9 mouse cellular contexts compared by ENCODE assay signal in the genomic region with DNA sequence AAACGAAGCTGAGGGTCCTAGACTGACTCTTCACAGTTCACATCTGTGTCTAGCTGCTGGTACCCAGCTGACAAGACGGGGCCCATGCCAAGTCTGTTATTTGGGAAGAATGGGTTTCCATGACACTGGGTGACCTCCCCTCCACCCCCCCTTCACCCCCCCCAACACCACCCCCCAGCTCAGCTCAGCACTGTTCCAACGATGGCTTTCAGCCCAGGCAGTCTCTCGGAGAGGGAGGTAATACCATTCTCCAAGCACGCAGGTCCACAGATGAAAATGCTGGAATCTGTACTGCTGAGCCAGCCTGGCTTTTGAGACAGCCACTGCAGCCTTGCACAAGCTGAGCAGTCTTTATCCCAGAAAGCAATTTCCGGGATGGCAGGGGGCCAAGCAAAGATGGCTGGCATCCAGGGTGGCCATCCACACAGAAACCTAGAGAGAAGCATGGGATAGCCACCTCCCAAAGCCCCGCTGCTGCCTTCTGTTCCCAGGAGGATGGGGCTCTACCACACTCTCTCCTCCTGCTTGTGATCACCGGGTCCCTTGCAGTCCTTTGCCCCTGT. TPM values are rescaled to one million over a fixed set of nuclear protein-coding genes. Genes with fewer than 3 reads are reported as not detected.
DNase-seq lines count a peak whose midpoint lies in the region; ATAC-seq and TF ChIP-seq lines count a peak whose summit lies in the region.
"Had no signal": no experiment of that assay in that cellular context is flagged by ENCODE, and none has a peak within 500 bp of the region (broad histone marks: within the 10 kb centered on the region; RNA-seq: fewer than 3 reads in every experiment).

No protein-coding gene starts in this region.

- H3K4me1 ChIP-seq in kidney, adult 2 months (ENCODE audit: control insufficient read depth, insufficient read depth, low read length): no peaks in the 10 kb centered on the region
- peaks cover 9% of the 10 kb centered on the region; the same call in 1 of the 2 replicates for H3K4me1 ChIP-seq in neural tube, embryonic 14.5 days (ENCODE audit: control insufficient read depth, insufficient read depth, low read length)

- no peak overlapping the region for H3K4me2 ChIP-seq in neural tube, embryonic 14.5 days (ENCODE audit: low read depth, low read length)

- H3K36me3 ChIP-seq in kidney, adult 2 months (ENCODE audit: control insufficient read depth, insufficient read depth, low read length): no peaks in the 10 kb centered on the region
- no peaks in the 10 kb centered on the region for H3K36me3 ChIP-seq in neural tube, embryonic 14.5 days (ENCODE audit: control insufficient read depth, insufficient read depth, low read length)

- H3K9me3 ChIP-seq in neural tube, embryonic 14.5 days (ENCODE audit: control insufficient read depth, low read length): no peaks in the 10 kb centered on the region

- no peak overlapping the region for H3K27ac ChIP-seq in kidney, adult 2 months (ENCODE audit: insufficient read depth, low read depth, low read length)
- H3K27ac ChIP-seq in neural tube, embryonic 14.5 days (ENCODE audit: low read depth, low read length): peak overlapping the region; percentile 64; the same call in 1 of the 2 replicates

- H3K27me3 ChIP-seq in kidney, adult 2 months (replicated peaks; ENCODE audit: control insufficient read depth, insufficient read depth, low read length): no peaks in the 10 kb centered on the region
- H3K27me3 ChIP-seq in neural tube, embryonic 14.5 days (ENCODE audit: control insufficient read depth, insufficient read depth, low read length): no peaks in the 10 kb centered on the region

- no peak overlapping the region for H3K9ac ChIP-seq in neural tube, embryonic 14.5 days (replicated peaks; ENCODE audit: low read depth, low read length)

- 49% methylated on average over 8 of the region's 8 CpGs for WGBS in kidney, adult 2 months
- WGBS in neural tube, embryonic 14.5 days: 44% methylated on average over 8 of the region's 8 CpGs

- TF ChIP-seq CTCF in kidney, adult 2 months (conservative IDR thresholded peaks at IDR 0.05; ENCODE audit: insufficient read depth, insufficient read length, low read depth, low read length): no peak

- peak; percentile 93 for ATAC-seq in neural tube, embryonic 14.5 days (ENCODE audit: low read depth)

- no peak for TF ChIP-seq POLR2A in kidney, adult 2 months (IDR thresholded peaks at IDR 0.05; ENCODE audit: low read depth, low read length)

- DNase-seq in kidney, adult 2 months: peak; percentile 21
- no peak for DNase-seq in kidney, adult 11 months
- peak; percentile 87 for DNase-seq in brain, adult 2 months (ENCODE audit: low read depth, low spot score)
- DNase-seq in cerebellum, postnatal 25 days: peak; percentile 93
- DNase-seq in layer of hippocampus, postnatal 10 days (ENCODE audit: low spot score in 2 of 2): peak; percentile 90 to 91
- DNase-seq in thymus, postnatal 0 days (ENCODE audit: low spot score): no peak
- no peak for DNase-seq in urinary bladder, postnatal 36 days (ENCODE audit: low spot score in 2 of 2)

- H3K4me3 ChIP-seq in kidney, adult 2 months (ENCODE audit: insufficient read depth, low read depth, low read length): no peak overlapping the region
- no peak overlapping the region for H3K4me3 ChIP-seq in neural tube, embryonic 14.5 days (ENCODE audit: low read depth, low read length)

RNA-seq across cellular contexts. Expression of gene Cacna2d4, which starts 1.2 kb away (rescaled TPM):
- polyA plus RNA-seq in kidney, adult 2 months (2012; rRNA removed): 0.16 and 0.66 TPM in 2 replicates
- total RNA-seq in layer of hippocampus, postnatal 10 days (2021): 1 to 10 TPM; 1.1 to 2.0 TPM
- polyA plus RNA-seq in neural tube, embryonic 14.5 days (2014; fragmentation: Nextera tagmentation; extraction: Ambion mirVana): 0.19 and 0.26 TPM in 2 replicates
- polyA plus RNA-seq in thymus, postnatal 0 days (2015; fragmentation: Nextera tagmentation; extraction: Ambion mirVana): 3.1 and 4.6 TPM in 2 replicates
- polyA plus RNA-seq: liver, adult 2 months had no signal

RNA-seq across cellular contexts. Expression of gene Cacna1c, which starts 41.3 kb away (rescaled TPM):
- 0.92 and 0.99 TPM in 2 replicates for polyA plus RNA-seq in kidney, adult 2 months (2012; rRNA removed)
- 10 to 100 TPM; 72.7 to 76.0 TPM for total RNA-seq in layer of hippocampus, postnatal 10 days (2021)
- 12.0 and 13.7 TPM in 2 replicates for polyA plus RNA-seq in neural tube, embryonic 14.5 days (2014; fragmentation: Nextera tagmentation; extraction: Ambion mirVana)
- 0.44 and 0.96 TPM in 2 replicates for polyA plus RNA-seq in thymus, postnatal 0 days (2015; fragmentation: Nextera tagmentation; extraction: Ambion mirVana)

Comparison
In these comparisons a context has a peak if more than half of its experiments do, and no peak if none do; other contexts are left out.
1. DNase-seq: peak in kidney, adult 2 months (single experiment), brain, adult 2 months (single experiment), cerebellum, postnatal 25 days (2 of 2) and layer of hippocampus, postnatal 10 days (2 of 2); none in kidney, adult 11 months (single experiment), thymus, postnatal 0 days (single experiment) and urinary bladder, postnatal 36 days (0 of 2).